Mouse (Mus musculus) cerebellum, adult 11-12 months (tissue): Measurements from ENCODE around the gene Rdh1.
"Not testable (repeated sequence)": the region's sequence is repeated elsewhere in the genome, so short reads cannot be mapped to it uniquely, and the experiment has no call there.

Source experiments
- DNase-seq: peaks from one replicate; pipeline ENCODE4 v3.0.0; 2022

Gene Rdh1

DNA sequence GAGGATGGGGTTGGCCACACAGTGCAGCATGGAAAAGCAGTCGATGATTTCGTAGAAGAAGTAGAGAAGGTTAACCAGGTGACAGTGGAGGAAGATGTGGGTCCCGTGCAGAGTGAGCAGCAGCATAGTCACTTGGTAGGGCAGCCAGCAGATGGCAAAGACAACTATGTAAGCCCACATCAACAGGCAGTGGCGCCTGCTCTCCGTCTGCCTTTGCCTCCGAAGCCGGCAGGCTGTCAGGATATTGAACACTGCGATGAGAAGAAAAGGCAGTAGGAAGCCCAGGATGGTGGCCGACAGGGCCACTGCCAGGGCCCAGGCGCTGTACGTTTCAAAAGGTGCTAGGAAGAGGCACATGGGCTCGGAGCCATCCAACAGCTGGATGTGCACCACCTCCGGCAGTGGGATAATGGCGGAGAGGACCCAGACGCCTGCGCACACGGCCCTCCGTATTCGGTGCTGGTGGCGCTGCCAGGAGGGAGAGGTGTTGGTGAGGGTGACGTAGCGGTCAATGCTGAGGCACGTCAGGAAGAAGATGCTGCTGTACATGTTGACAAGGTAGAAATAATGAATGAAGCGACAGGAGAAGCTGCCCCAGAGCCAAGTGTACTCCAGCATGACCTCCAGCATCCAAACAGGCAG is 9.3 kb upstream of the Rdh1 start:
- no peak for DNase-seq

DNA sequence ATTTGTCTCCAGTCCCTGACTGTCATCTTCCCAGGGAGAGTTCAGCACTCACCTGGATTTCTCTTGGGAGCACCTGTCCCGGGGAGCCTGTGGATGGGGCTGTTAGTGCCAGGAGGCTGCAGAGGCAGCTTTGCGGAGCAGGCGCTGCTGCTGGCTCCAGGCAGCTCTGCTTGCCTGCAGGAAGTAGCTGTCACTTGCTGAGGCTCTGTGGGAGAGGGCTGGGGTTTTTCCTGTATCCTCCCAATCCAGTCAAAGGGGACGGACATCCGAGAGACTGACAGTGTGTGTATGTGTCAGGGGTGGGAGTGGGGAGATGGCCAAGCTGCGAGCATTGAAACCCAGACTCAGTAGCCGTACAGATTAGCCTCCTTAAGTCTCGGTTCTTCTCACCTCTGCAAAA is 8.0 kb upstream of the Rdh1 start, which contains the start of gene Gpr182:
TSS of gene Gpr182 (minus strand) at position 185 of the 400 bp plus-strand sequence.
- DNase-seq = no peak

DNA sequence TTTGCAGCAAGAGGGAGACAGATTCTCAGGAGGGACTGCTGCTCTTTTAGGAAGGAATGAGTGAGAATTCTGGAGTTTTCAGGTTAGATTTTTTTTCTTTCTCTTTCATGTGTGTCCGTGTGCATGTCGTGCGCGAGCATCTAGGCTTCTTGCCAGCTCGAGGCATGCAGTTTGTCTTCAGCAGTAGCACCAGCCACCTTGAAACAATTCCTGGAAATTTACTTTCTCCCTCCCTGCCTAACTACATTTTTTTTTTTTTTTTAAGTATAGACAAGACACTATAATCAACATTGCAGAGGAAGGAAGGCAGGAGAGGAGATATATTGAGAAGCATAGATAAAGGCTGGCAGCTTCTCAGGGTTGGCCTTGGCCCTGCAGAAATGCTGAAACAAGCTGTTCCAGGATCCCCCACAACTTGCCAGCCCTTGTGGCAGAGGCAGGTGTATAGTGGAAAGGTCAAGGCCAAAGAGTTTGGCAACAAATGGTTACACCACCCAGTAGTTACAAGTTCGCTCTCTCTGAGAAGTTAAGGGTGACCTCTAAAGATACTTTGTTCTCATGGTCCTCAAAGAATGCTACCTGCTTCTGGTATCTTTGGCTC is 4.9 kb upstream of the Rdh1 start:
- no peak for DNase-seq

- DNase-seq = no peak
These were observed 4.3 kb upstream of the Rdh1 start for GRCm38 (mm10) chr10:127755246-127755645.

GRCm38 (mm10) chr10:127755770-127756468 is 3.6 kb upstream of the Rdh1 start:
- no peak for DNase-seq

- not testable (repeated sequence) for DNase-seq
These were observed 3.4 kb downstream of the Rdh1 start for GRCm38 (mm10) chr10:127762926-127763325.

DNA sequence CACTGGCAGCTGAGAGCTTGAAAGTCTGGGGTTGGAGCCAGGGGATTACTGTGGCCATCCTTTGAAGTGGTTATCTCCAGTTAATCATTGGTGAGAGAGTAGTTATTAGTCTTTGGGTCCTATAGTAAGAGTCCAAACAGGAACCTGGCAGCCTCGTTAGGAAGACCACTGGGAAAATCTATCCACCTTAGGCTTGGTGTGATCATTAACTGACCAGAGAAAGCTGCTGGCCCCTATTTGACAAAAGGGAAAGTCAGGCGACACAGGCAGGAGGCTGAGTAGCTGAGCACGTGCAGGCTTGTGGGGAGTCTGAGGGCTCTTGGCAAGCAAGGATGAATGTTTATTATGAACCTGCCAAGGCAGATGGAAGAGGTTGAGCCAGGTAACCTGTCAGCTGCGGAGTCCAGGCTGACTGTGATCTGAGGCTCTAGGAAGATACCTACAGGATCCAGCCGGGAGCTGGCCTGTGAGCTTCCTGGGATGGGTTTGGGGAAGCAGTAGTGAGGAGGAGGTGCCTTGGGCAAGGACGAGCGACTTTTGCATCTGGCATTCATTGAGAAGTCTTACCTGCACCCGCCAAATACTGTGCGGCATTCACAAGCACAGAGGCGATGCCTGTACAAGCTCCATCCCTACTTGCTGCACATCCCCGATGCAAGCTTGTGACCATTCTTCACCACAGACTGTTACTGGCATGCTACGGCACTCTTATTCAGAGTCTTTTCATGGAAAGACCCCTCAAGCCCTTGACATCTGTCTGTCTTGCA is 4.6 kb downstream of the Rdh1 start:
- peak; percentile 40 for DNase-seq

DNA sequence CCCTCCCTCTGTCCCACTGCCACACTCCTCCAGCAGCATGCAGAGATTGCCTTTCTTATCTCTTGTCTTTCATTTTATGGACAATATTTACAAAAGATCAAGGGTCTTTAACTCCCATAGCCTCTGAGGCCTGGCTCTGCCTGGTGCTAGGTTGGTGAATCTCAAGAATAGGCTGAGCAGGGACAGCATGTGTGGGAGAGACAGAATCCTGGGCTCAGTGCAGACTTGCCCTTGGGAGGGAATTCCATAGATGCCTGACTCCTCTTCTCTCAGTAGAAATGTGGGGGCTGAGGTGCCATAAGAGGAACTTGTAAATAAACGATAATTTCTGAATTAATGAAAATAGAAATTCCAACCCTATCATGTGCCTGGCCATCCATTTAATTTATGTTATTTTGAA is 7.0 kb downstream of the Rdh1 start:
- DNase-seq = no peak

DNA sequence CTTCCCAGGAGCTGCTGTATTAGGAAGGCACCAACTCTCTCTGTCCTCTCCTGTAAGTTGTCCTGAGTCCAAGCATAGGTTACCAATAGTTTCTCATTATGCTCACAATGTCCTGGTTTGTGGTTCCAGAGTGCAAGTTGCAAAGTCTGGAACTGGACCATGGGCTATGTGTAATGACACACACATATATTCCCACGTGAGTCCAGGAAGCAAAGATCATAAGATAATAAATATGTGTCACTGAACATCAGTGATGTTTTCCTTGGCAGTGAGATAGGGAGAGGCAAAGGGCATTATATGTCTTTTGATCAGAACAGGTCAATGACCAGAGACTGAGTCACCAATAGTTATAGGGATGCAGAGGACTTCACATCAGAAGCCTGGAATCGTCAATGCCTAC is 16.5 kb downstream of the Rdh1 start, which contains the start of gene Rdh9:
TSS of gene Rdh9 (plus strand) at position 376 of the 400 bp plus-strand sequence.
- DNase-seq = no peak

GRCm38 (mm10) chr10:127782321-127782720 is 22.8 kb downstream of the Rdh1 start:
- not testable (repeated sequence) for DNase-seq

- not testable (repeated sequence) for DNase-seq
These were observed 25.9 kb downstream of the Rdh1 start for GRCm38 (mm10) chr10:127785411-127785810.

GRCm38 (mm10) chr10:127799295-127799694 is 39.8 kb downstream of the Rdh1 start:
- DNase-seq = no peak

- no peak for DNase-seq
These were observed 41.4 kb downstream of the Rdh1 start, which contains the start of gene Rdh16 for GRCm38 (mm10) chr10:127800891-127801290. Gene Rdh16, plus strand, starts transcription at chr10:127801152.

DNA sequence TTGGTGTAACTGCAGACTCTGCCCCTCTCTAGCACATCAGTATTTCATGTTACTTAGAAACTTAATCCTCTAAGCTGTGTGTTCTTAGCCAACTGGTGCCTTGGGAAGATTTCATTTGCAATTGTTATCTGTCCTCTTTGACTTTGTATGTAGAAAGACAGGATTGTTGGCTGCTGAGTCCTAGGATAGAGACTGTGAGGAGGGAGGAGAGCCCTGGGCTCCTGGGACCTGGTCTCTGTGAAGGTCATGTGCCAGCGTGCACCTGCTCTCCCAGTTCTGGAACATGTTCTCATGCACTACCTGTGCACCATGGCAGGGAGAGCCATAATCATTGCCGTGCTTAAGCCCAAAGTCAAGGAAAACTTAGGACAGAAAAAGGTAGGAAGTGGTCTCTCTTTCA is 42.1 kb downstream of the Rdh1 start:
- DNase-seq = no peak

DNA sequence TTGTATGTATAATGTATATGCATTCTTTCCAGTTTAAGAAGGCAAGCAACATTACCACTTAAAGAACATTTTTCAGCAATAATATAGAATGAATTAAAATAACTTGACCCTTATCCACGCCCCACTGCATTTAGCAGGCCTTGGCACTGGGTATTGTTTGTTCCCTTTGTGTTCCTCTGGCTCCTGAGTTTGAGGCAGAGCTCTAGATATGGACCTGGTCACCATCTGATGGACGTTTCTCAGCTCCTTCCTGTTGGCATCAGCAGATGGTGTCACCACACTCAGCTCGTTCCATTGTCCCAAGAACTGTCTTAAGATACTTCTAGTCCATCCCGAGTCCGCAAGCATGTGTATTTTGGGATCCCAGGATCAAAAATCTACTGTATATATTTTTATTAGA is 42.7 kb downstream of the Rdh1 start:
- no peak for DNase-seq

DNA sequence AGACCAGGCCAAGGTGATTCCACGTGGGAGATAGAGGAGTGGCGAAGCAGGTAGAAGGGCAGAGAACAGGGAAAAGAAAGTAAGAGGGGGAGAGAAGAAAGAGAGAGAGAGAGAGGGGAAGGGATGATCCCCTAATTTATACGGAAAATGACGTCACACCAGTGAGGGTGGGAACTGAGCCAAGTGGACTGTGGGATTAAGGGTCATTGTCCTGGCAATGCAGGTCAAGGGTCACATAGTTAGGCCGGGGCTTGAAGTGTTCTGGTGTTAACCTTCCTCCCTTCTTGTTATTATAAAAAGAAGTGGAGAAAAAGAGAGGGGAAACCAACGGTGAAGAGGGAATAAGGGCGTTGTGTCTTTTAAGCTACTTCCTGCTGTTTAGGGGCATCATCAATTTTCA is 44.9 kb downstream of the Rdh1 start:
- DNase-seq = no peak

GRCm38 (mm10) chr10:127815888-127816287 is 56.4 kb downstream of the Rdh1 start:
- no peak for DNase-seq

DNA sequence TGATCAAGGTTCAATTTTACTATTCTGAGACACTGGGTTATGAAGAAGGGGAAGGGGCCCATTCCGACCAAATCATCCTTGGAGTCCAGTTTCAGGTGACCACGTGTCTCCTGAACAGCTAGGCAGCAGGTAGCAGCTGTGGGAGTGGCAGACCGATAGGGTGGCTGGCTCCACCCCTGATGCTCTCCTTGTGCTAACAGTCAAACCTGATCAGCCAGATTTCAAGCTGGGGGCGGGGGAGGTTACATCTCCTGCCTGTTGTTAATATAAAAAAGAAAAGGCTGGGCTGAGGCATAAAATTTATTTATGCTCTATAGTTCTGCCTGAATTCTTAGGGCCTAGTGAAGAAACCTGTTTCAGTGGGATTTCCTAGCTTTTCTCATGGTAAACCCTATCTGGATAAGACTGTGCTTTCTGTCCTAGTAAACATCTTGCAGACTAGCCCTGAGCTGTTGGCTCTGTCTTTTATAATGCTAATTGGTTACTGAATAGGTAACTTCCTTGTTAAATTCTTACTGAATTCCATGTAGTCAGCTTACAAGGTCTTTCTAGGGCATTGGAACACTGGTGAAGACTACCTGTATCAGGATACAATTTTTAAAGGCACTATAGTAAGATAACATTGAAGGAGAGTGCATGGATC is 57.9 kb downstream of the Rdh1 start:
- not testable (repeated sequence) for DNase-seq
